Mouse (Mus musculus) layer of hippocampus, adult 18-20 months (tissue): ENCODE measurements around the gene Ap1ar. TPM values are rescaled to one million over a fixed set of nuclear protein-coding genes. Genes with fewer than 3 reads are reported as not detected.

Experiments
- DNase-seq, 2 experiments: peaks; one replicate each; pipeline ENCODE4 v3.0.0; 2022; ENCODE audit warnings: low spot score in 2 of 2
- total RNA-seq, 2 experiments: library from RNA; stranded (reverse); gene quantifications; 2 replicates each; pipeline ENCODE4 v1.2.3; 2021

Ap1ar gene
- total RNA-seq, 2 experiments from 2014 or later: 81.4 to 83.4 TPM

DNA sequence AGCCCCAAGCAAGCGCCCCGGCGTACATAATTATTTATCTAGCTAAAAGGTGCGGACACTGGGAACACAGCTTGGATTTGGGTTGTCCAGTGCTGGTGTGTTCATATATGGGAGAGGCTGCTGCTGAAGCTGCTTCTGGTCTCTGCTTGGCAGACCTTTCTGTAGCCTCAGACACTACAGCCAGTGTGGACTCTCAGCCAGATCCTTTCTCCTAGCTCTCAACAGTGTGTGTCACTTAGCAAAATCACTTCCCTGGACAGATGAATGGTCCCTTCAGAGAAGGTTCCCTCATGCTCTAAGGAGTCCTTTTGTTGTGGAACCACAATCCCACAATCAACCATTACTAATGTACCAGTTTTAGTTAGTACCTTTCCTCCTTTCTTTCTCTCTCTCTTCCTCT, 78.5 kb downstream of the Ap1ar start:
- no peak for DNase-seq

DNA sequence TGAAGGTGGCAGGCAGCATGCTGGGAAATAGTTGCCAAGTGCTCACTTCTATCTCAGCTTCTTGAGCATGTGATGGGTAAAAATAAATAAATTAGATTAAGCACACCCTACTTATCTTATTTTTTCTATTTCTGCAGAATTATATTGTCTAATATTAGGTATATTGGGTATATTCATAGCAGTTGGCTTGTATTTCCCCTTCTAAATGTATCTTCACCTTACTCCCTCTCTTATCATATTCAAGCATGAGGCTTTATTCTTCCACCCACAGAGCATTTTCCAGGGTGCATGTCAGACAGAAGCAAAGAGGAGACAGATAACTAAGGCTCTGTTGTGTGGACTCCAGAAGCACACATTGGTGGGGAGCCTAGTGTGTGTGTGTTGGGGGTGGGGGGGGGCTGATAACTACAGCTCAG, 79.4 kb downstream of the Ap1ar start:
- no peak for DNase-seq

Other genes with a start within 250 kb of the Ap1ar start
- gene Neurog2, start 204.4 kb downstream of the Ap1ar start, total RNA-seq: 1 to 10 TPM in 1 of 2 experiments, under 1 TPM in 1; 0.71 to 1.5 TPM
- 1 to 10 TPM; 8.8 to 9.3 TPM for gene Alpk1, start 57.0 kb downstream of the Ap1ar start, total RNA-seq
- gene Tifa, start 47.7 kb downstream of the Ap1ar start, total RNA-seq: 1 to 10 TPM; 8.7 to 8.9 TPM
- 1 to 10 TPM; 1.9 to 3.0 TPM for gene Fam241a, start 58.8 kb upstream of the Ap1ar start, total RNA-seq